Mouse (Mus musculus) bone marrow macrophage, adult 2 months (primary cell): Measurements from ENCODE around the gene Lpcat1. TPM values are rescaled to one million over a fixed set of nuclear protein-coding genes. Genes with fewer than 3 reads are reported as not detected.

Experiments used
- H3K27ac ChIP-seq: 2 replicates; pipeline ENCODE4 v1.5.1; 2012; ENCODE audit warnings: low read depth, low read length; ENCODE audit not compliant: insufficient read depth
- H3K4me1 ChIP-seq: 2 replicates; pipeline ENCODE4 v1.6.1; 2012; ENCODE audit warnings: low read length; ENCODE audit not compliant: control insufficient read depth, insufficient read depth
- H3K4me3 ChIP-seq: 2 replicates; pipeline ENCODE4 v1.5.1; 2012; ENCODE audit warnings: mild to moderate bottlenecking, low read length, moderate library complexity; ENCODE audit not compliant: insufficient read depth
- CTCF ChIP-seq: IDR thresholded peaks from 2 replicates; pipeline ENCODE4 v1.5.1; 2012; ENCODE audit warnings: low read depth, mild to moderate bottlenecking, low read length, moderate library complexity
- POLR2A ChIP-seq: IDR thresholded peaks from 2 replicates; pipeline ENCODE4 v1.6.1; 2012; ENCODE audit warnings: mild to moderate bottlenecking, low read depth, low read length, borderline replicate concordance
- polyA plus RNA-seq: library from polyadenylated mRNA; stranded (reverse); fragments of >200 nt; gene quantifications from 2 replicates; pipeline ENCODE4 v1.2.4, GENCODE M21; 2012; ENCODE audit not compliant: missing spikeins, insufficient read depth, insufficient read length

Lpcat1 gene
- polyA plus RNA-seq, 1 experiment = 39.5 TPM

- no peak for TF ChIP-seq POLR2A
- no peak for TF ChIP-seq CTCF
- no peak overlapping the region for H3K27ac ChIP-seq
- H3K4me3 ChIP-seq = no peak overlapping the region
- H3K4me1 ChIP-seq = peaks cover 45% of the 10 kb centered on the region
These were observed 8.3 kb downstream of the Lpcat1 start for GRCm38 (mm10) chr13:73475058-73475980.

- peaks cover 47% of the 10 kb centered on the region for H3K4me1 ChIP-seq
- no peak overlapping the region for H3K4me3 ChIP-seq
- TF ChIP-seq POLR2A = no peak
- TF ChIP-seq CTCF = no peak
- no peak overlapping the region for H3K27ac ChIP-seq
These were observed 9.3 kb downstream of the Lpcat1 start for GRCm38 (mm10) chr13:73476259-73476658.

- no peak for TF ChIP-seq POLR2A
- no peak for TF ChIP-seq CTCF
- H3K27ac ChIP-seq = no peak overlapping the region
- peaks cover 47% of the 10 kb centered on the region for H3K4me1 ChIP-seq
- H3K4me3 ChIP-seq = no peak overlapping the region
These were observed 9.8 kb downstream of the Lpcat1 start for GRCm38 (mm10) chr13:73476796-73477195.

- TF ChIP-seq CTCF = no peak
- no peak for TF ChIP-seq POLR2A
- H3K4me1 ChIP-seq = peaks cover 40% of the 10 kb centered on the region
- no peak overlapping the region for H3K27ac ChIP-seq
- H3K4me3 ChIP-seq = no peak overlapping the region
These were observed 10.8 kb downstream of the Lpcat1 start for GRCm38 (mm10) chr13:73477841-73478240.

GRCm38 (mm10) chr13:73482476-73482875 is 15.5 kb downstream of the Lpcat1 start:
- H3K4me3 ChIP-seq = no peak overlapping the region
- H3K27ac ChIP-seq = no peak overlapping the region
- H3K4me1 ChIP-seq = peaks cover 24% of the 10 kb centered on the region
- TF ChIP-seq CTCF = no peak
- TF ChIP-seq POLR2A = no peak

- TF ChIP-seq CTCF (no peak), POLR2A (no peak)
- H3K4me3 ChIP-seq = no peak overlapping the region
- no peak overlapping the region for H3K27ac ChIP-seq
- peaks cover 24% of the 10 kb centered on the region for H3K4me1 ChIP-seq
These were observed 16.3 kb downstream of the Lpcat1 start for GRCm38 (mm10) chr13:73483331-73483730.

- Histone ChIP-seq H3K4me3 (no peak overlapping the region), H3K4me1 (peaks cover 33% of the 10 kb centered on the region), H3K27ac (no peak overlapping the region)
- no peak for TF ChIP-seq POLR2A
- TF ChIP-seq CTCF = no peak
These were observed 17.2 kb downstream of the Lpcat1 start for GRCm38 (mm10) chr13:73484171-73484570.

GRCm38 (mm10) chr13:73488105-73488504 is 21.1 kb downstream of the Lpcat1 start:
- no peak overlapping the region for H3K27ac ChIP-seq
- H3K4me1 ChIP-seq = peaks cover 44% of the 10 kb centered on the region
- no peak for TF ChIP-seq POLR2A
- no peak for TF ChIP-seq CTCF
- no peak overlapping the region for H3K4me3 ChIP-seq

GRCm38 (mm10) chr13:73488707-73489106 is 21.7 kb downstream of the Lpcat1 start:
- TF ChIP-seq CTCF = no peak
- Histone ChIP-seq H3K27ac (peak overlapping the region; percentile 83; the same call in 1 of the 2 replicates), H3K4me1 (peaks cover 44% of the 10 kb centered on the region), H3K4me3 (no peak overlapping the region)

GRCm38 (mm10) chr13:73489986-73490385 is 23.0 kb downstream of the Lpcat1 start:
- H3K4me1 ChIP-seq = peaks cover 41% of the 10 kb centered on the region
- peak overlapping the region; percentile 83 for H3K27ac ChIP-seq
- TF ChIP-seq CTCF = no peak
- TF ChIP-seq POLR2A = no peak
- H3K4me3 ChIP-seq = no peak overlapping the region
